Mouse (Mus musculus): ENCODE measurements around the gene Cbx3. TPM values are rescaled to one million over a fixed set of nuclear protein-coding genes. Genes with fewer than 3 reads are reported as not detected.
"Not testable (repeated sequence)": the region's sequence is repeated elsewhere in the genome, so short reads cannot be mapped to it uniquely, and the experiment has no call there.

Gene Cbx3
- polyA plus RNA-seq, 1 experiment = 61.0 TPM

DNA sequence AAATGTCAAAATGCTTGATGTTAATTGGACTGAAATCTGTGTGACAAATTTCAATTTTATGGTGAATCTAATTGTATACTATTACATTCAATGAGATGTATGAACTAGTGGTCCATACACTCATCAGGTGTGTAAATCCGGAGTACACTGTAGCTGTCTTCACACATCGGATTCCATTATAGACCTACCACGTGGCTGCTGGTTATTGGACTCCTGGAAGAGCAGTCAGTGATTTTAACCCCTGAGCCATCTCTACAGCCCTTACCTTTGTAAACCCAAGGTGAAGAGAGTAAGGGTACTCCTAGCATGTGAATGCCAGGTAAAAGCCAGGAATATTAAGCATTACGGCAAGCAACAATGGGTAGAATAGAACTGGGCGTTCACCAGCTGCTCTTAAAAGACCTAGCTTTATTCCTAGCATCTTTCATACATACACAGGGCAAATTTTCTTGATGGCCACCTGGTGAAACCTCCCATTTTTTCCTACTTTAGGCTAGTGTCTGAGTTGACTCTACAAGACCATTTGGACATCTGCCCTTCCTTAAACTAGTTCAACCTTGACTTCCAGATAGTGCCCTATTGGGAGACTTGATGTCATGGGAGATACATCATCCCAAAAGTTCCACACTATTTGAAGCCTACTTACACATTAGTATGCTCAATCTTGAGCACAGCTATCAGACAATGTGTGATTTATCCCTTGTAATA lies 10.7 kb upstream of the Cbx3 start:
- H3K4me1 ChIP-seq (ENCODE audit: control insufficient read depth, insufficient read depth, insufficient read length, low read length) = no peaks in the 10 kb centered on the region
- H3K4me3 ChIP-seq (ENCODE audit: insufficient read depth, low read depth, low read length) = no peak overlapping the region
- no peak overlapping the region for H3K27ac ChIP-seq (replicated peaks; ENCODE audit: low read depth, low read length)

GRCm38 (mm10) chr6:51460021-51460360 lies 10.2 kb upstream of the Cbx3 start:
- no peak overlapping the region for H3K4me3 ChIP-seq (ENCODE audit: insufficient read depth, low read depth, low read length)
- H3K27ac ChIP-seq (replicated peaks; ENCODE audit: low read depth, low read length) = no peak overlapping the region
- H3K4me1 ChIP-seq (ENCODE audit: control insufficient read depth, insufficient read depth, insufficient read length, low read length) = no peaks in the 10 kb centered on the region

GRCm38 (mm10) chr6:51460363-51460762 lies 9.8 kb upstream of the Cbx3 start:
- H3K4me1 ChIP-seq (ENCODE audit: control insufficient read depth, insufficient read depth, insufficient read length, low read length) = no peaks in the 10 kb centered on the region
- no peak overlapping the region for H3K4me3 ChIP-seq (ENCODE audit: insufficient read depth, low read depth, low read length)
- no peak overlapping the region for H3K27ac ChIP-seq (replicated peaks; ENCODE audit: low read depth, low read length)

- H3K27ac ChIP-seq (replicated peaks; ENCODE audit: low read depth, low read length) = no peak overlapping the region
Observed at GRCm38 (mm10) chr6:51467649-51468048, 2.5 kb upstream of the Cbx3 start.

GRCm38 (mm10) chr6:51468891-51469561 lies 1.1 kb upstream of the Cbx3 start:
- H3K4me1 ChIP-seq (ENCODE audit: control insufficient read depth, insufficient read depth, insufficient read length, low read length) = no peaks in the 10 kb centered on the region
- peak overlapping the region; percentile 86 for H3K4me3 ChIP-seq (ENCODE audit: insufficient read depth, low read depth, low read length)
- H3K27ac ChIP-seq (replicated peaks; ENCODE audit: low read depth, low read length) = peak overlapping the region; percentile 100

More at GRCm38 (mm10) chr6:51467649-51468048, 2.5 kb upstream of the Cbx3 start:
- Histone ChIP-seq H3K4me3 (ENCODE audit: insufficient read depth, low read depth, low read length) (no peak overlapping the region; the same call in 1 of the 2 replicates), H3K4me1 (ENCODE audit: control insufficient read depth, insufficient read depth, insufficient read length, low read length) (no peaks in the 10 kb centered on the region)

DNA sequence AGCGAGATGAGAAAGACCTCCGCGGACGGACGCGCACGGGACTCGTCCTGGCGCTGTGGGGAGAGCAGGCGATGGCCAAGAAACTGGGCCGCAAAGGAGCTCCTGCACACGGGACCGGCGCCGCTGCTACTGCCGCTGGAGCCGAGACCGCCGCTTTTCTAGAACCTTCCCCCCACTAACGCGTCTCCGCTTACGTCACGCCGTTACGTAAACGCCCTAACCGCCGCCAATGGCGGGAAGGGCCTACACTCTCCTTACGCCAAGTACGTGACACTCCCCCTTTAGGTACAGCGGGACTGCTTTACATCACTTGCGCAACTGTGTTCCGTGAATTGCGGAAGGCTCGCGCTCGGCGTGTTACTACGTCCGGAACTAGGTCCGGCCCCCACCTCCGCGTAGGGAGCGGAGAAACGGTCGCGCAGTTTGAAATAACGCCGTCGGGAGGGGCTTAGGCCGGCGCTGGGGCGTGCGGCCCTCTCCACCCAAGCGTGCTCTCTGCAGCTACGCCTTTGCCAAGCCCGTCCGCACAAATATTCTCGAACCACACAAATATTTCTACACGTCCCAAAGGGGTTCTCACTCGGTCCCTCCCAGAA lies 347 bp upstream of the Cbx3 start, which contains the start of gene Hnrnpa2b1:
Gene Hnrnpa2b1, minus strand, starts transcription at position 180 of the 596 bp plus-strand sequence.
- Histone ChIP-seq H3K4me3 (ENCODE audit: insufficient read depth, low read depth, low read length) (peak within 1 kb of the TSS; percentile 92), H3K27ac (replicated peaks; ENCODE audit: low read depth, low read length) (peak within 1 kb of the TSS; percentile 100), H3K4me1 (ENCODE audit: control insufficient read depth, insufficient read depth, insufficient read length, low read length) (no peaks in the 10 kb centered on the region)

GRCm38 (mm10) chr6:51471179-51471505 lies 982 bp downstream of the Cbx3 start:
- H3K4me1 ChIP-seq (ENCODE audit: control insufficient read depth, insufficient read depth, insufficient read length, low read length) = no peaks in the 10 kb centered on the region
- H3K4me3 ChIP-seq (ENCODE audit: insufficient read depth, low read depth, low read length) = peak overlapping the region; percentile 92
- peak overlapping the region; percentile 95 for H3K27ac ChIP-seq (replicated peaks; ENCODE audit: low read depth, low read length)

- H3K4me1 ChIP-seq (ENCODE audit: control insufficient read depth, insufficient read depth, insufficient read length, low read length) = no peaks in the 10 kb centered on the region
- 0 out of 2 replicates have a peak overlapping the region, but pooled peaks have one; percentile 7 for H3K4me3 ChIP-seq (ENCODE audit: insufficient read depth, low read depth, low read length)
- no peak overlapping the region for H3K27ac ChIP-seq (replicated peaks; ENCODE audit: low read depth, low read length)
Observed at GRCm38 (mm10) chr6:51471782-51472181, 1.6 kb downstream of the Cbx3 start.

DNA sequence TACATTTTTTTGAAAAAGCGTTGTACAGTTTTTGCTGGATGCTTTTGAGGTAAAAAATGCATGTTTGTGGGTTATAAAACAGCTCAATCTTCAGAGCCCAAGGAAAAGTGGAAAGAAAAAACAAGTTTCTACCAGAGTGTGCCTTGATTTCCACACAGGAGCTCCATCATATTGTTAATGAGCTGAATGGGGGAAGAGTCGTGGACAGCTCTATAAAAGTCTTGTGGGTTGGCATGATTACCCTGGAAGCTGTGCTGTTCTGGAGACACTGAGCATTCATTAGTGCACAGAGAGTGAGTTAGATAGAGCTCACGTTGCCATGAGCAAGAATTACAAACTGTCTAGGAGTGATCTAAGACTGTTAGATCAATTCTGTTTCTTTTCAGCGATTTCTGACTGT lies 2.1 kb downstream of the Cbx3 start:
- Histone ChIP-seq H3K4me3 (ENCODE audit: insufficient read depth, low read depth, low read length) (no peak overlapping the region), H3K27ac (replicated peaks; ENCODE audit: low read depth, low read length) (no peak overlapping the region), H3K4me1 (ENCODE audit: control insufficient read depth, insufficient read depth, insufficient read length, low read length) (no peaks in the 10 kb centered on the region)

DNA sequence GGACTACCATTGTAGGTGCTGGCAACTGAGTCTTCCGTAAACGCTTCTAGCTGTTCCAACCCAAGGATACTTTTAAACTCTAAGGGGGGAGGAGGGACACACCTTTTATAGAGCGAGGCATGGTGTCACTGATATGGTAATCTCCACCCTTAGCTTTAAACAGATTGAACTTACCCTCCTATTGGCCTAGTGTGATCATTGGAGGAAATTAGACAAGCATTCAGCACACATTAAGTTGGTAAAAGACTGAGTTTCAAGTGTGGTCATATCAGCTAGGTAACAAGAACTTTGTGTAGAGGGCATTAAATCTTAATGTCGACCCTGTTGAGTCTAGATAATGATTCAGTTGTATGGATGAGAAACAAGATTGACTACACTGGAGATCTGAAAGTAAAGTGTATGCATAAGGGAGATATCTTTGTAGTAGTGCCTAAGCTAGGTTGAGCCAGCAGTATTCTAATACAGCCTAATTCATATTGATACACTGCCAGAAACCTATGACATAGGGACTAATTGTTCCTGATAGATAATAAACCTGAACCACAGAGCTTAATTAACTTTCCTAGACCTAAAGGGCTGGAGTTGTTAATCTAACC lies 9.1 kb downstream of the Cbx3 start:
- no peak overlapping the region for H3K4me3 ChIP-seq (ENCODE audit: insufficient read depth, low read depth, low read length)
- no peaks in the 10 kb centered on the region for H3K4me1 ChIP-seq (ENCODE audit: control insufficient read depth, insufficient read depth, insufficient read length, low read length)
- no peak overlapping the region for H3K27ac ChIP-seq (replicated peaks; ENCODE audit: low read depth, low read length)

DNA sequence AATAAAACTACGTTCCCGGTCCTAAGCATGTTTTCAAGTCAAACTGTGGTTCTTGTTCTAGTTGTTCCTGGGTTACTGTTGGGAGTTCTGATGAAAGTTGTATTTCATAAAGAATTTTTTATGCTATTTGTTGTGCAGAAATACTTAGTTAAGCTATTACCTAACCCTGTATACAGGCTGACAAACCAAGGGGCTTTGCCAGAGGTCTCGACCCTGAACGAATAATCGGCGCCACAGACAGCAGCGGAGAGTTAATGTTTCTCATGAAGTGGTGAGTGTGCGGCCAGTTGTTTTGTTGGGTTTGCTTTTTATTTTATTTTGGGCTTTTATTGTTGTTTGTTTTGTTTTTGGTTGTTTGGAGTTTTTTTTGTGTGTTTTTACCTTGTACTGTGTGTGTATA lies 11.4 kb downstream of the Cbx3 start:
- Histone ChIP-seq H3K4me3 (ENCODE audit: insufficient read depth, low read depth, low read length) (no peak overlapping the region), H3K27ac (replicated peaks; ENCODE audit: low read depth, low read length) (no peak overlapping the region), H3K4me1 (ENCODE audit: control insufficient read depth, insufficient read depth, insufficient read length, low read length) (no peaks in the 10 kb centered on the region)

- no peak overlapping the region for H3K4me3 ChIP-seq (ENCODE audit: insufficient read depth, low read depth, low read length)
- H3K4me1 ChIP-seq (ENCODE audit: control insufficient read depth, insufficient read depth, insufficient read length, low read length) = no peaks in the 10 kb centered on the region
- no peak overlapping the region for H3K27ac ChIP-seq (replicated peaks; ENCODE audit: low read depth, low read length)
Observed at GRCm38 (mm10) chr6:51483861-51484260, 13.7 kb downstream of the Cbx3 start.

GRCm38 (mm10) chr6:51484556-51484955 lies 14.4 kb downstream of the Cbx3 start:
- not testable (repeated sequence) for H3K4me1 ChIP-seq (ENCODE audit: control insufficient read depth, insufficient read depth, insufficient read length, low read length); H3K4me3 ChIP-seq (ENCODE audit: insufficient read depth, low read depth, low read length)

GRCm38 (mm10) chr6:51485646-51486045 lies 15.5 kb downstream of the Cbx3 start:
- no peak overlapping the region for H3K27ac ChIP-seq (replicated peaks; ENCODE audit: low read depth, low read length)
- no peak overlapping the region for H3K4me3 ChIP-seq (ENCODE audit: insufficient read depth, low read depth, low read length)
- H3K4me1 ChIP-seq (ENCODE audit: control insufficient read depth, insufficient read depth, insufficient read length, low read length) = no peaks in the 10 kb centered on the region

More at GRCm38 (mm10) chr6:51484556-51484955, 14.4 kb downstream of the Cbx3 start:
- H3K27ac ChIP-seq (replicated peaks; ENCODE audit: low read depth, low read length) = not testable (repeated sequence)

DNA sequence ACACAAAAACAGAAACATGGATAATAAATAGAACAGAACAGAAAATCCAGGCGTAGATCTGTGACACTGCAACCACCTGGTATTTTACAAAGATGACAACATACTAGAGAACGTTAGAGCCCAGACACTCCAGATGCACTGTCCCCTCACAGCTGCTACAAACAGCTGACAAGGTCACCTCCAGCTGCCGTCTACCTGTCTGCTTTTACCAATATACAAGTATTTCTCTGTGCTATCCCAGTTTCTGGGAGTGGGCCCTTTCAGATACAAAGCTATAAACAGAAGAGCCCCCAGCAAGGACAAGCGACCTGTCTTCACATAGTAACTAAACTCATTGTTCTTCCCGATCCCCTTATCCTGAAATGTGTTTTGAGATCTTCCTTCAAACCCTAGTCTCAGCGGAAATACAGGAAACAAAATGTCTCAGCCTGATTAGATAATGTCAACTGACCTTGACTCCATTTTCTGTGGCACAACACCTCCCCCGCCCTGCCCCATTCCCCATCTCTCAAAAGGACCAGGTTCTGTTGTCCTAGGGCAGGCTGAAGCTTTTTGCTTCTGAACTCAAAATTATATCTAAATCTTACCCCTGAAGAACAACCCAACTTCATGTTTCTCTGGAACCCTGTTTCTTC lies 16.0 kb downstream of the Cbx3 start:
- Histone ChIP-seq H3K27ac (replicated peaks; ENCODE audit: low read depth, low read length) (no peak overlapping the region), H3K4me1 (ENCODE audit: control insufficient read depth, insufficient read depth, insufficient read length, low read length) (no peaks in the 10 kb centered on the region)

More for the DNA sequence above, 16.0 kb downstream of the Cbx3 start:
- no peak overlapping the region for H3K4me3 ChIP-seq (ENCODE audit: insufficient read depth, low read depth, low read length)

Data from brown adipose tissue, adult 24 weeks (tissue).